Mouse (Mus musculus) urinary bladder, postnatal 0 days (tissue): ENCODE data around the gene Psmc4. TPM values are rescaled to one million over a fixed set of nuclear protein-coding genes. Genes with fewer than 3 reads are reported as not detected.

Experiments used
- polyA plus RNA-seq: library from polyadenylated mRNA; unstranded; fragments of >200 nt; fragmentation: Nextera tagmentation; extraction: Ambion mirVana; gene quantifications from 2 replicates; pipeline ENCODE4 v1.2.1, GENCODE M21; 2015

Gene Psmc4
- 189 TPM in 2 replicates for polyA plus RNA-seq

DNA sequence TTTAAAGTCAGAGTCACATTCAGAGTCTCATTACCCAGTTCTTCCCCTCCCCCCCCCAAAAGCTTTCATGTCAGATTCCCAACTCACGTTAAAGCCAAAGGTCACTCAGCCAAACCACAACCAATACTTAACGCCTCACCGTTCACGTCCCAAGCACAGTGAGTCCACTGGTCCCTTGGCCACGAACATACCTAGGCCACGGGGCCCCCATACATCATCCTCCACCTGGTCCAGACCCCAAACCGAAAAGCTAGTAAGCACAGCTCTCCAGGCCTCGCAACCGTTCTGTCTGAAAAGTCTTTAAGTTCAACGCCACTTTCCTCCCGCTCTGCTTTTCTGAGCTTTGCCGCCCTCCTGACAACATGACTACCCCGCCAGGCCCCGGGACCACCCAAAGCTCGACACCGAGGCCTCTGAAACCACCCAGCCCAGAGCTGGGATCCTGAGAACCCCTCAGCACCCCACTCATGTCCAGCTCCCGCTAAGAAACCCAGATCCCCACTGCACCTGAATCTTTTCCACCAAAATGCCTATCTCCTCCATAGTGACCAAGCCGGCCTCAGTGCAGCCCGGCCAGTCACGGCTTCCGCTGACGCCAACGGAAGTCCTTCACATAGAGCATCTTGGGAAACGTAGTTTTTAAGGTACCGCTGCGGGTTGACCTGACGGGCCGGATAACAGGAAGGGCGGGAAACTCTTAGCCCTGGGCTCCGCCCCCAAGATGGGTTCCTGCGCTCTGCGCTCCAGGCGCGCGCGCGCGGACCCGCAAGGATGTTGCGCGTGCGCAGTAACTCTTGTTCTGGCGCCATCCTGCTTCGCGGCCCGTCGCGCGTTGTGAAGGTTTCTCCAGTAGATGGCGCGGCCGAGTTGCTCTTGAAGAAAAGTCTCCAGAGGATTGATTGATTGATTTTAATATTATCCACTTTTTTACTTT is at the start of gene Psmc4:
Gene Psmc4, minus strand, starts transcription at position 626 of the 934 bp plus-strand sequence.

DNA sequence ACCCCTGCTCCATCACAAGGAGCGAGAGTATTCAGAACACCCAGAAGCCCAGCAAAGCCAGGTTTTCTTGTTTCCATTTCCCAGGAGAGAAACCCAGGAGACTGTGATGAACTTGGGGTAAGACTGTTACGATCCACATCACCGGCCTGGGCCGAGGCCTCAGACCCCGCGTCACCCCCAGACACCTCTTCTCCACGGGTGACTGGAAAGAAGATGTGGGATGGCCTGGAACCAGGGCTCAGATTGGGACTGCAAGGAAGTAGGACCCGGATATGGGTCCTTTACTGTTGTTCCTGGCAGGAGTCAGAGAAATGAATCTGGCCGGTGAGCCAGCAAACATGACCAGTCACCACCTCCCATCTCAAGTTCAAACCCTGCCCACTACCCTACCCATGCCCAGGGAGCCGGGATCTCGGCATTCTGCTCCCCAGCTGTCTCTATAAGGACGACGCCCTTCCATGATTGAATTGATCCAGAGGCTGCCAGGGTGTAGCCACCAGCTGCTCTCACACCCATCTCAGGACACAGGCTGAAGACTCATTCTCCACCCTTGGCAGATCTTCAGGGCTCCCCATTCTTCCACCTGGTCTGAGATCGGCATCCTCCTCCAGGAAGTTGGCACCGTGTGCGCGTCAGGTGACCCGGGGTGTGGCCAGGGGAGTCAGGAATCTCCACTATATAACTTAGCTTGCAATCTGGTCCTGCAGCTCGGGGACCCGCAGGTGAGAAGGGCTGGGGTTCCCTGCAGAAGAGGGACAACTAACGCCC is 20.8 kb upstream of the Psmc4 start, which contains the start of gene Fcgbp:
Gene Fcgbp, plus strand, starts transcription at position 706 of the 768 bp plus-strand sequence.

DNA sequence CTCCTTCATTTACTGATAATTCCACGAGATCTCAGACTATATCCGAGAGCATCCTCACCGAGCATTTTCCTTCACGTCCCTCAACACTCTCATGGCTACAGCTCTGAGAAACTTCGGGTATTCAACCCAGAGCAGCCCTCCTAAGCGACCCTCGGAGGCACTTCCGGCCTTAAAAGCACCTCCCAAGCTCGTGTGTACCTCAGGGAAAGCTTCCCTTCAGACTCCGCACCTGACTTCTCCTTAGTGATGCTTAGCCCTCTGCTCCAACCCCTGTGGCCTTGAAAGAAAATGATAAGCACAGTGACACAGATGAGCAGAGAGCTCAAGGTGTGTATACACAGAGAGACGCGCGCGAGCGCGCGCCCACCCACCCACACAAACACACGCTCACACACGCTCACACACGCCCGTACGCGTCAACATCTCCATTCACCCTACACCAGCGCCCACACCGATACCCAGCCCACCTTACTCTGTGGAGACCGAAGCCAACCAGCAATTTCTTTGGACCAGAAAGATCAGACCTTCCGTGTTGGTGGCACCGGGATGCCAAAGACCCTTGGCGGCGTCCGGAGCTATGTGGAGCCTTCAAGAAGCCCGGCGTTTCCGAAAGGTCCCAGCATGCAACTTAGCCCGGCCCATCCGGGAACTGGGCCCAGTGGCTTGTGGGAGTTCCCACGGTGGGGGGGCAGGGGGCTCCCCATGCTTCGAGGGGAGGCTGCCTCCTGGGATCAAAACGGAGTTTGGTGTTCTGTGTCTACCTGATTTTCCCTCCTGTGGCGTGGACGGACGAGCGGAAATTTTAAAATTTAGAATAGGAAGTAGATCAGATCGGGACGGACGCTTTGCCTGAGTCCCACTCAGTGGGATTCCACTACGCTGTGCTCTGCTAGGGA is 36.1 kb downstream of the Psmc4 start, which contains the start of gene Zfp850:
Gene Zfp850, minus strand, starts transcription at position 567 of the 896 bp plus-strand sequence.

Other genes with a start within 250 kb of the Psmc4 start
- 1.4 and 1.6 TPM in 2 replicates for gene Zfp626, start 242.9 kb downstream of the Psmc4 start, polyA plus RNA-seq
- 2.7 and 3.0 TPM in 2 replicates for gene Zfp59, start 211.5 kb downstream of the Psmc4 start, polyA plus RNA-seq
- 1.4 and 1.6 TPM in 2 replicates for gene Zfp607a, start 192.6 kb downstream of the Psmc4 start, polyA plus RNA-seq
- 3.7 and 4.6 TPM in 2 replicates for gene Zfp974, start 120.6 kb downstream of the Psmc4 start, polyA plus RNA-seq
- 8.2 and 8.4 TPM in 2 replicates for gene Zfp780b, start 70.9 kb downstream of the Psmc4 start, polyA plus RNA-seq
- gene Zfp850, start 36.0 kb downstream of the Psmc4 start, polyA plus RNA-seq = 1.2 TPM in 2 replicates
- gene Fcgbp, start 21.1 kb upstream of the Psmc4 start, polyA plus RNA-seq = 0.45 and 0.64 TPM in 2 replicates
- 0.07 and 0.08 TPM in 2 replicates for gene 9530053A07Rik, start 79.4 kb upstream of the Psmc4 start, polyA plus RNA-seq
- 56.9 and 59.0 TPM in 2 replicates for gene Fbl, start 119.6 kb upstream of the Psmc4 start, polyA plus RNA-seq
- 5.0 and 7.3 TPM in 2 replicates for gene Dyrk1b, start 129.4 kb upstream of the Psmc4 start, polyA plus RNA-seq
- gene Eid2, start 217.8 kb upstream of the Psmc4 start, polyA plus RNA-seq = 2.6 and 4.0 TPM in 2 replicates
- 7.9 and 9.2 TPM in 2 replicates for gene Eid2b, start 227.6 kb upstream of the Psmc4 start, polyA plus RNA-seq
- gene Selenov, start 241.1 kb upstream of the Psmc4 start, polyA plus RNA-seq = 0.37 TPM in 1 of 2 replicates, not detected in the other